Mouse (Mus musculus): ENCODE measurements around the gene Aldh16a1. TPM values are rescaled to one million over a fixed set of nuclear protein-coding genes. Genes with fewer than 3 reads are reported as not detected.

Gene Aldh16a1
- polyA plus RNA-seq (2016; fragmentation: Nextera tagmentation; extraction: Ambion mirVana): 45.7 and 51.2 TPM in 2 replicates

DNA sequence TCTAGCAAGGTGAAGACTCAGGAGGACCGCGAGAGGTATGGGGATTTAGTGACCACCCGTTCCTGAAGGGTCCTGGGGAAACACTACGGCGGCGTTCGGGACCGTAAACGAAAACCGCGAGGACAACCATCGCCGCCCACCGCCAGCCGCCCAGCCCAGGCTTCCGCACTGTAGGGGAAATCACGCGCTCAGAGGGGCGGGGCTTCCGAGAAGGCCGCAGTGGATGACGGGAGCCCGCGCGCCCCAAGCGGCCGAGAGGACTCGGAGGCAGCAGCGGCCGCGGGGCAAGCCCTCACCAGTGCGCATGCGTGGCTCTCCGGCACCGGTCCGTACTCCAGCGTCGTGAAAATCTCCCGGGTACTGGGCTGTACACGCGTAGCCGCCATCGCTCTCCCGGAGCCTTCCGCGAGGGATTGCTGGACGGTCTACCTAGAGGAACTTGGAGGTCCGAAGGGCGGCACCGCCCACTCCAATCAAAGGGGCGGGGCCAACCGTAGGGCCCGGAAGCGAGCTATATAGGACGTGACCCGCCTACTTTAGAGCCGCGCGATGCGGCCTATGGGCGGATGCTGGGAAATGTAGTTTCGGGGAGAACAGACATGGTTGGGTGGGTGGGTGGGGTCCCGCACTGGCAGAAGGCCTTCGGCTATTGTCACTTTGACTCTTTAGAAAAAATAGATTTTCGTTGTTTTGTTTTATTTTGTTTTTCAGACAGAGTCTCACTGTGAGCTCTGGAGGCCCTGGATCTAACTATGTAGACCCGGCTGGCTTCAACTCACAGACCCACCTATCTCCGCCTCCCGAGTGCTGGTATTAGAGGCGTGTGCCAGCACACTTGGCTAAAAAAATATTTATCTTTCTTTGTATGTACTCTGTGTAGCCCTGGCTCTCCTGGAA is at the start of gene Aldh16a1, which contains the start of gene Pih1d1:
Aldh16a1 (minus strand) TSS at position 489 of the 897 bp plus-strand sequence.
Pih1d1 (plus strand) TSS at position 208 of the 897 bp plus-strand sequence.
- Histone ChIP-seq H3K9me3 (replicated peaks) (no peaks in the 10 kb centered on the region), H3K4me3 (peak within 1 kb of the TSS; percentile 75), H3K27me3 (ENCODE audit: low read depth, poor library complexity, severe bottlenecking) (no peaks in the 10 kb centered on the region), H3K27ac (replicated peaks) (peak within 1 kb of the TSS; percentile 98), H3K4me1 (peaks cover 36% of the 10 kb centered on the region), H3K36me3 (peaks cover 28% of the 10 kb centered on the region)
- WGBS: 5% methylated on average over 69 of the region's 69 CpGs
- peak; percentile 96 for DNase-seq (ENCODE audit: low spot score)

DNA sequence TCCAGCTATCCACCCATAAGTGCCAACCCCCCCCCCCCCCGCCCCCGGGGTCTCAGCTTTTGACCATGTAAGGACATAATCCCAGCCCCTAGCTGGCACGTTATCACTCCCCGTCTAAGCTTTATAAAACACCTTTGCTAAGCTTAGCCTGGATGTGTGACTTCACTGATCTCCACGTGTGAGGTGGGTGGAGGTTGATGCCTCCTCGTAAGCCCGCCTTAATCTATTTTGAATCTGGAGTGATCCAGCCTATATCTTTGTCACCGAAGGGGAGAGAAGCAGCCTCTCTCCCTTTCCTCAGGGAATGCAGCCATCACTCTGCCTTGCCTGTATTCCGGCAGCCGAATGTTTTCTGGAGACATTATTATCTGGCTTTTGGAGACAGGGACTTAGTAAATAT is 48.3 kb upstream of the Aldh16a1 start:
- 60% methylated on average over 10 of the region's 10 CpGs for WGBS
- no peak for DNase-seq (ENCODE audit: low spot score)
- no peaks in the 10 kb centered on the region for H3K36me3 ChIP-seq
- H3K27me3 ChIP-seq (ENCODE audit: low read depth, poor library complexity, severe bottlenecking): peaks cover 38% of the 10 kb centered on the region
- peaks cover 18% of the 10 kb centered on the region for H3K4me1 ChIP-seq
- no peak overlapping the region for H3K27ac ChIP-seq (replicated peaks)
- H3K4me3 ChIP-seq: no peak overlapping the region
- H3K9me3 ChIP-seq (replicated peaks): no peaks in the 10 kb centered on the region

DNA sequence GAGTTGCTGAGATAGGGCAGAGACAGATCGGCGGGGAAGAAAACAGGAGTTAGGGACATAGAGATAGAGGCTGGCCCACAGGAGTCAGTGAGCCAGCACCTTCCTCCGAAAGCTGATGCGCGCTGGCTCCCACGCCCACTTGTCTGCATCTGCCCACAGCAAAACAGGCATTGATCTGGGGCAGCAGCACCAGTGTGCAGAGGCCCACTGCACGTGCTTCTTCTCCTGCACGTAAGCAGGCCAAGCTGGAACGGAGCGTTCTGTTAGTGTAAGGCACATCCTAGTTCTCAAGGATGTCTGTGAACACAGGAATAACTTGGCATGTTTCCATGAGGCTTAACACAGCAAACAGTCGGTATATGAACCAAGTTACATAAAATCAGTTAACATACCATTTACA is 44.6 kb upstream of the Aldh16a1 start:
- peaks cover 58% of the 10 kb centered on the region for H3K27me3 ChIP-seq (ENCODE audit: low read depth, poor library complexity, severe bottlenecking)
- H3K4me1 ChIP-seq: peaks cover 30% of the 10 kb centered on the region
- H3K4me3 ChIP-seq: no peak overlapping the region
- 84% methylated on average over 11 of the region's 11 CpGs for WGBS
- no peak for DNase-seq (ENCODE audit: low spot score)
- H3K27ac ChIP-seq (replicated peaks): no peak overlapping the region
- H3K36me3 ChIP-seq: no peaks in the 10 kb centered on the region
- no peaks in the 10 kb centered on the region for H3K9me3 ChIP-seq (replicated peaks)

DNA sequence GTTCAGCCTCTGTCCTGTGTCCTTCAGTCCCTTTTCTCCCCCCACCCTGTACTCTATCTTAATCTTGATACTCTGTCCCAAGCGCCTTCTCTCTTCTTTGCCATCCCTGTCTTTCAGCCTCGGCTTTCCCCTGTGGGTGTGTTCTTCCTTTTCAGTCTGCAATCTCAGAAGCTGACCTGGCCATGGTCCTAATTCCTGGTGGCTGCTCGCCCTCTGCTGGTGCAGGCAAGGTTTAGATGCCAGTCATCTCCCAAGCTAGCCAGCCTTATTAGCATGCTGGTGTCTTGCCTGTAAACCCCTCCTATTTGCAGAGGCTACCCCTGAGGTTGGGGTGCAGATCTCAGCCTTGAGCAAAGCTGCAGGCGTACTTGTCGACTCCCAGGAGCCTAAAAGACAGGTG is 44.1 kb upstream of the Aldh16a1 start:
- H3K27me3 ChIP-seq (ENCODE audit: low read depth, poor library complexity, severe bottlenecking): peaks cover 58% of the 10 kb centered on the region
- H3K4me3 ChIP-seq: no peak overlapping the region
- H3K27ac ChIP-seq (replicated peaks): 0 out of 2 replicates have a peak overlapping the region, but pooled peaks have one; percentile 23
- 14% methylated on average over 5 of the region's 5 CpGs for WGBS
- peak; percentile 68 for DNase-seq (ENCODE audit: low spot score)
- peaks cover 35% of the 10 kb centered on the region for H3K4me1 ChIP-seq
- H3K9me3 ChIP-seq (replicated peaks): no peaks in the 10 kb centered on the region
- H3K36me3 ChIP-seq: no peaks in the 10 kb centered on the region

DNA sequence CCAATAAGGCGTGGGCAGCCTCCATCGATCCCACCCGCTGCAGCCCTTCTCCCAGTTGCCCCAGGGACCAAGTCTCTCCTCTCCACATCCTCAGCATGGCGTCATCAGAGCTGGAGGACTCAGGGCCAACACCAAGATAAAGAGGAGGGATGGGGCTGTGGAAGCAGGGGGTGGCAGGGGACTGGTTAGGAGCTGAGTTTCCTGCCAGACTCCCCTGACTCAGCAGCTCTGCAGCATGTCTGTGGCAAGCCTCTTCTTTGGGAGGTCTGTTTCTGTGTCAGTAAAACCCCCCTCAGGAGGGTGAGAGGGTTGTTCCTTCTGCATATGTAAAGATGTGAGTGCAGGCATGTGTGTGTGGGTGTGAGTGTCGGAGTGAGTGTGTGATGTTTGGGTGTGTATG is 42.6 kb upstream of the Aldh16a1 start:
- DNase-seq (ENCODE audit: low spot score): no peak
- WGBS: 74% methylated on average over 5 of the region's 5 CpGs
- Histone ChIP-seq H3K9me3 (replicated peaks) (no peaks in the 10 kb centered on the region), H3K36me3 (no peaks in the 10 kb centered on the region), H3K4me3 (no peak overlapping the region), H3K27me3 (ENCODE audit: low read depth, poor library complexity, severe bottlenecking) (peaks cover 53% of the 10 kb centered on the region), H3K4me1 (peaks cover 42% of the 10 kb centered on the region), H3K27ac (replicated peaks) (no peak overlapping the region)

DNA sequence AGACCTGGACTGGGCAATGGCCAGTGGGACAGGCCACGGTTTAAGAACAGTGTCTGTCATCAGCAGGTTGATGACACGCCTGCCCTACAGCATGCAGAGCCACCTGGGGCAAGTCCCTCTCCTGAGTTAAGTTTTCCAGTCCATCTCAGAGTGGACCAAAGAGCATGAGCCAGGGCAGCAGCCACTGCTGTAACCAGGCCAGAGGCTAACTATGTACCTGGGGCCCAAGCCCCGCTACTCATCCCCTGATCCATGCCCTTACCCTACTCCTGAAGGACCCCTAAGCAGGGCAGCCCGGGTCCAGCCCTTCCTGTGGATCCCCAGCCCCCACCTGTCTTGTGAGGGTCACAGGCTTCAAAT is 41.8 kb upstream of the Aldh16a1 start:
- Histone ChIP-seq H3K27ac (replicated peaks) (peak overlapping the region; percentile 2; the same call in 1 of the 2 replicates), H3K9me3 (replicated peaks) (no peaks in the 10 kb centered on the region), H3K36me3 (no peaks in the 10 kb centered on the region), H3K4me3 (no peak overlapping the region), H3K27me3 (ENCODE audit: low read depth, poor library complexity, severe bottlenecking) (peaks cover 61% of the 10 kb centered on the region), H3K4me1 (peaks cover 49% of the 10 kb centered on the region)
- DNase-seq (ENCODE audit: low spot score): no peak
- 85% methylated on average over 4 of the region's 4 CpGs for WGBS

DNA sequence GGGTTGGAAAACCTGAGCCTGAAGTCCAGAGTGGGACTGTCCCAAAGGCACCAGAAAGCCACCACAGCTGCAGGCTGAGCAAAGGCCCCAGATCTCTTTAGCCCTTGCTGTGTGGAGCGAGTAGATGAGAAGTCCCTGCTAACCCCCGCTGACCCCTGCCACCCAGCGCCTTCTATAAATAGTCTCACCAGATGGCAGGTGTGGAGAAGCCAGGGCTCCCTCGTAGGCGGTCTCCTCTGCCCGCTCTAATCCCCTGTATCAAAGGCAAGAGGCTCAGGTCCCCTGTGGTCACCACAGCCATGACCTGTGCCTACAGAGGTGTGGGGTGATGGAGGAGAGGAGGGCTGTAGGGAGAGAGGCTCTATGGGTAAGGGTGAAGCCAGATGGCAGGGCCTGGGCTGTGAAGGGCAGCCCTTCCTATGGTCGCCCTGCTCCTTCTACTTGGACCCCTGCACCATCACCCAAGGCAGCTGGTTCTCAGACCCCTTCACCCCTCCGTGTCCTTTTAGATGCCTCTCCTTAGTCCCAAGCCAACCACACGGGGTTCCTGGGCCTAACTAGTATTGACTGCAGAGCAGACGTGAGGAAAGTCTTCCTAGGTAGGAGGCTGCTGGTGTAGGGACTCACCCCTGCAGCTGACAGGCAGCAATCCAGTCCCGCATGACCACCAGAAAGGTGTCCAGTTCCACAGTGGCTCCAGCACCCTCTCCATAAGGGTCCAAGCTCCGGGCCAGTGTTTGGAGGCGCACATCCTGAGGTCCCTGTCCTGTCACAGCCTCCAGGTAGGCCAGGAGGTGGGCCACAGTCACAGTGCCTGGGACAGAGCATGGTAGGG is 41.2 kb upstream of the Aldh16a1 start:
- no peak for DNase-seq (ENCODE audit: low spot score)
- 58% methylated on average over 13 of the region's 13 CpGs for WGBS
- no peaks in the 10 kb centered on the region for H3K36me3 ChIP-seq
- peak overlapping the region; percentile 2 for H3K27ac ChIP-seq (replicated peaks)
- no peaks in the 10 kb centered on the region for H3K9me3 ChIP-seq (replicated peaks)
- peaks cover 62% of the 10 kb centered on the region for H3K27me3 ChIP-seq (ENCODE audit: low read depth, poor library complexity, severe bottlenecking)
- no peak overlapping the region for H3K4me3 ChIP-seq
- peaks cover 52% of the 10 kb centered on the region for H3K4me1 ChIP-seq

DNA sequence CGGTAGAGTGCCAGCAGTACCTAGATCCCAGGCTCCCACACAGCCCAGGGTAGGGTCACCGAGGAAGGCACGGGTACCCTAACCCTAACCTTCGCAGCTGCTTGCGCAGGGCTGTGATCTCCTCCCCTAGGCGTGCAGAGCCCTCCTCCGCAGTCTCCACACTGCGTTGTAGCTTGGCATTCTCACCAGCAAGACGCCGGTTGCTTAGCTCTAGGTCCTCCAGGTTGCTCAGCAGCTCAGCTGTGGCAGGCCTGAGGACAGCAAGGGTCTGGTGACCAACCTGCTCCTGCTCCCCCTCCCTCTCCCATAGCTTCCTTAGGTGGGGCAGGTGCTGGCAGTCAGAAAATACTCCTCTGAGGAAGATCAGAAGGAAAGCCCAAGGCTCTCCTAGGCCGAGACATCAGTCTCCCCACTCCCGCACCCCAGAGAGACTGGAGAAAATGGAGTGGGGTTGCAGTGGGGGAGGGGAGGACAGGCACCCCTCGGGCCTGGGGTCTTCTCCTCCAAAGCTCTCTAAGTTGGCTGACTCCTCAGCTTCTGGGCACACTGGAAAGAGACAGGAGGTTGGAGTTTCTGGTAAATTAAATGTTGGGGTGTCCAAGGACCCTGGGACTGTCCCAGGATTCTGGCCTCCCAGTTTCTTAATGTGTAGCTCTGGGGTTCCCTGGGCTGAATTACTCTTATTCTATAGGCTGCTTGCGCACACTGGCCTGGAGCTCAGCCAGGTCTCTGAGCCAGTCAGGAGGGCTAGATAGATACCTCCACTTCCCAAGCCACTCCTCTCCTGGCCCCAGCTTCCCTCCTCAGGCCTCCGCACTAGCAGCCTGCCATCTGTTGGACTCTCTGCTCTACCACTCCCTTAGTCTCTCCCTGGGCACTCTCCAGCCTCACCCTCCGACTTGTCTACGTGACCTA is 39.7 kb upstream of the Aldh16a1 start:
- Histone ChIP-seq H3K27me3 (ENCODE audit: low read depth, poor library complexity, severe bottlenecking) (peaks cover 67% of the 10 kb centered on the region), H3K36me3 (no peaks in the 10 kb centered on the region), H3K27ac (replicated peaks) (no peak overlapping the region; the same call in 1 of the 2 replicates), H3K4me1 (peaks cover 52% of the 10 kb centered on the region), H3K9me3 (replicated peaks) (no peaks in the 10 kb centered on the region), H3K4me3 (no peak overlapping the region)
- DNase-seq (ENCODE audit: low spot score): no peak
- WGBS: 69% methylated on average over 17 of the region's 17 CpGs

DNA sequence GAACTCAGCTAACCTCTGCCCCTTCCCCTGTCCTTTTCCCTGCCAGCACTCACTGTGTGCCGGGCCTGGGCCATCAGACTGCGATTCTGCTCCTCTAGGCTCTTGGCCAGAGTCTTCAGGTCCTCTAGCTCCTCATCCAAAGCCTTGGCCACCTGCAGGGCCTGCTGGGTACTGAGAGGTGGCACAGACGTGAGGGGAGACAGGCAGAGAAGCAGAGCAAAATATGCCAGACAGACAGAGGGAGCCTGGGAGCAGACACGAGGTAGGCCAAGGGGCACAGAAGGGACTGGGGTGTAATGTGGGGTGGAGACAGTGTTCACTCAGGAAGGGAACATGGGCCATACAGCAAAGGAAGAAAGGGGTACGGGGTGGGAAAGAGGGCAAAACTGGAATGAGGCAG is 39.0 kb upstream of the Aldh16a1 start:
- WGBS: 62% methylated on average over 5 of the region's 5 CpGs
- H3K36me3 ChIP-seq: no peaks in the 10 kb centered on the region
- no peak overlapping the region for H3K4me3 ChIP-seq
- peaks cover 46% of the 10 kb centered on the region for H3K4me1 ChIP-seq
- H3K27ac ChIP-seq (replicated peaks): no peak overlapping the region
- no peaks in the 10 kb centered on the region for H3K9me3 ChIP-seq (replicated peaks)
- peaks cover 70% of the 10 kb centered on the region for H3K27me3 ChIP-seq (ENCODE audit: low read depth, poor library complexity, severe bottlenecking)
- no peak for DNase-seq (ENCODE audit: low spot score)

DNA sequence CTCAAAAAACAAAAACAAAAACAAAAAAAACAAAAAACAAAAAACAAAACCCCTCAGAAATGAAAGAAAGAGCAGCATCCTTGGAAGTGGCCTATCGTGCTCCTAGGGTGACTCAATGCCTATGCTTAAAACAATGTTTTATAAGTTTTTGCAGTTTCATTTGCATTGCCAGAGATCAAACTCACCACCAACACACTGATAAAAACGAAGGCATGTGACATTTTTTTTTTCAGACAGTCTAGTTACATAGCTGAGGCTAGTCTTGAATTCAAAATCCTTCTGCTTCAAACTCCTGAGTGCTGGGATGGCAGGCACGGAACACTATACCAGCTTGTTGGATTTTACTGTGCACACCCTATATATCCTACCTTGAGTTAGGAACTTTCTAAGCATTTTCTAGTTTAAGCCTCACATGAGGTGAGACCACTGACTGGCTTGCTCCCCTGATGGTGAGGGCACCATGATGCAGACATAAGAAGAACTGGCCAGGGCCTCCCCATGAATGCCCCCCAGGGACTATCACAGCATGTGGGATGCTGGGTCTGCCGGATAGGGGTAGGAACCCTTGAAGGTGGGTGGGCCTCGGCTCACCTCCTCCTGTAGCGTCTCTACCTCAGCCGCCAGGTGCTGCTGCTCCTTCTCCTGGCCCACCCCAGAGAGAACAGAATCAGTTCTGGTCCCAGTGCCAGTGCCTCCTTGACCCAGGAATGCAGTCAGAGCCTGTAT is 38.4 kb upstream of the Aldh16a1 start:
- Histone ChIP-seq H3K36me3 (no peaks in the 10 kb centered on the region), H3K4me1 (peaks cover 43% of the 10 kb centered on the region), H3K27me3 (ENCODE audit: low read depth, poor library complexity, severe bottlenecking) (peaks cover 74% of the 10 kb centered on the region), H3K9me3 (replicated peaks) (no peaks in the 10 kb centered on the region), H3K4me3 (no peak overlapping the region), H3K27ac (replicated peaks) (no peak overlapping the region)
- 88% methylated on average over 7 of the region's 7 CpGs for WGBS
- no peak for DNase-seq (ENCODE audit: low spot score)

DNA sequence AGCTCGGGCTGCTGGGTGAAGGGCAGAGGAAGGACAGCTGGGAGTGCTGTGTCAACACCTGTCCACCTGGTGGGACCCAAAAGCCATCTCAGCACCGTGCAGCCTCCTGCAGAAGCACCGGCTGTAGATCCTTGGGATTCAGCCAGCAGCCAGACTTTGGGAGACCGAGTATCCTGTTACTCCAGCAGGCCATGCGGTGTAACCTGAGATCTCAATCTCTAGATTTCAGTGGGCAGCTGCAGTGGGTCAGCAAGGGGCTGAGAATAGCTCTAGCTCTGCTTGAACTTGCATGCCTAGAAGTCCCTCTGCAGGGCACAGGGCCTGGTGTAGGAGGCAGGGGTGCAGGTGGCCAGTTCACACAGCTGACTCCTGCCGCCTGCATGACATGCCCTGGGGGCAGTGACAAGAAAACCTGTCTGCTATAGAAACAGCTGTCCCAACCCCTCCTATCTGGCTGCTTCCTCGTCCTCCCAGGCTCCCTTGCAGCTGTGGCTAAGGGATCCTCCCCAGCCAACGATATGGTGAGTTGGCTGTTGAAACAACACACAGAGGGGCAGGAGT is 37.5 kb upstream of the Aldh16a1 start:
- Histone ChIP-seq H3K27ac (replicated peaks) (peak overlapping the region; percentile 49; the same call in 1 of the 2 replicates), H3K9me3 (replicated peaks) (no peaks in the 10 kb centered on the region), H3K4me3 (no peak overlapping the region), H3K36me3 (no peaks in the 10 kb centered on the region), H3K4me1 (peaks cover 40% of the 10 kb centered on the region), H3K27me3 (ENCODE audit: low read depth, poor library complexity, severe bottlenecking) (peaks cover 72% of the 10 kb centered on the region)
- DNase-seq (ENCODE audit: low spot score): no peak
- WGBS: 37% methylated on average over 8 of the region's 8 CpGs
